Mouse (Mus musculus) bone marrow macrophage, adult 2 months (primary cell): ENCODE measurements around the gene Hcn2. TPM values are rescaled to one million over a fixed set of nuclear protein-coding genes. Genes with fewer than 3 reads are reported as not detected.

Source experiments
- H3K27ac ChIP-seq: 2 replicates; pipeline ENCODE4 v1.5.1; 2012; ENCODE audit warnings: low read depth, low read length; ENCODE audit not compliant: insufficient read depth
- H3K4me1 ChIP-seq: 2 replicates; pipeline ENCODE4 v1.6.1; 2012; ENCODE audit warnings: low read length; ENCODE audit not compliant: control insufficient read depth, insufficient read depth
- H3K4me3 ChIP-seq: 2 replicates; pipeline ENCODE4 v1.5.1; 2012; ENCODE audit warnings: mild to moderate bottlenecking, low read length, moderate library complexity; ENCODE audit not compliant: insufficient read depth
- CTCF ChIP-seq: IDR thresholded peaks from 2 replicates; pipeline ENCODE4 v1.5.1; 2012; ENCODE audit warnings: low read depth, mild to moderate bottlenecking, low read length, moderate library complexity
- POLR2A ChIP-seq: IDR thresholded peaks from 2 replicates; pipeline ENCODE4 v1.6.1; 2012; ENCODE audit warnings: mild to moderate bottlenecking, low read depth, low read length, borderline replicate concordance
- polyA plus RNA-seq: library from polyadenylated mRNA; stranded (reverse); fragments of >200 nt; gene quantifications from 2 replicates; pipeline ENCODE4 v1.2.4, GENCODE M21; 2012; ENCODE audit not compliant: missing spikeins, insufficient read depth, insufficient read length

The Hcn2 gene
- polyA plus RNA-seq, 1 experiment: 0.86 TPM

- TF ChIP-seq CTCF (no peak), POLR2A (no peak)
- Histone ChIP-seq H3K27ac (no peak overlapping the region), H3K4me3 (no peak overlapping the region), H3K4me1 (no peaks in the 10 kb centered on the region)
Observed at GRCm38 (mm10) chr10:79721089-79721488, 4.7 kb downstream of the Hcn2 start.

DNA sequence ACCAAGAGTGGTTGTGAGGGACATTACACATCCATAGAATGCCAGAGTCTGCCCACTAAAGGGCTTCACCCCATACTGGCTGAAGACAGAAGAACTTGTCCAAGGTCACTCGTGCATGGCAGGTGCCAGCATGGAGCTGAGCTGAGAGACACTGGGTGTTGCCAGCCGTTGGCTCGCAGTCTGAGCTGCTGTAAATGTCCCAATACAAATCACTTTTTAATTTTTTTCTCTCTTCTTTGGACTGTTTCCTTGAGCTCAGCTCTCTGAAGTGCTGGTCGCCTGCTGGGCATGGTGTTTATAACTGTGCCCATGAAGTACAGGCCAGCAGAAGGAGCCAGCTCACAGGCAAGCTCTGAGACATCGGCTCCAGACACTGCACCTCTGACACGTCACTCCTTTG lies 6.6 kb downstream of the Hcn2 start:
- no peak overlapping the region for H3K4me3 ChIP-seq
- TF ChIP-seq CTCF (no peak), POLR2A (no peak)

DNA sequence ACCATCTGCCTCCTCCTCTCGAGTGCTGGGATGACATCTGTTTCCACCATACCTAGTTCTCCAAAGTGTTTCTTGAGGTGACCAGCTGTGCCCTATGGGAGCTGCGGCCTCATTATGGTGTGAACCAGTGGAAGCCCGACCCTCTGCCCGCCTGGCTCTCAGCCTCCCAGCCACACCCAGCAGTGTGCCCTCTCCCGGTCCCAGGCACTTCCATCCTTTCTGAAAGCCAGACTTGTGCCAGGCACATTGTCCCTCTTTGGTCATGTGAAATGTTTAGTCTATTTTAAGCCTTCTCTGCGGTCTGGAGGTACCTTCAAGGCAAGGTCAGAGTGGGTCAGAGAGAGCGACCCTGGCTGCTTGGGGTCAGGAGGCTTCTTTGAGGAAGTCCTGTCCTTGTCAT lies 7.3 kb downstream of the Hcn2 start:
- Histone ChIP-seq H3K4me3 (no peak overlapping the region), H3K27ac (no peak overlapping the region), H3K4me1 (no peaks in the 10 kb centered on the region)
- TF ChIP-seq CTCF: no peak
- TF ChIP-seq POLR2A: no peak

More for the DNA sequence above, 6.6 kb downstream of the Hcn2 start:
- H3K4me1 ChIP-seq: no peaks in the 10 kb centered on the region
- no peak overlapping the region for H3K27ac ChIP-seq

DNA sequence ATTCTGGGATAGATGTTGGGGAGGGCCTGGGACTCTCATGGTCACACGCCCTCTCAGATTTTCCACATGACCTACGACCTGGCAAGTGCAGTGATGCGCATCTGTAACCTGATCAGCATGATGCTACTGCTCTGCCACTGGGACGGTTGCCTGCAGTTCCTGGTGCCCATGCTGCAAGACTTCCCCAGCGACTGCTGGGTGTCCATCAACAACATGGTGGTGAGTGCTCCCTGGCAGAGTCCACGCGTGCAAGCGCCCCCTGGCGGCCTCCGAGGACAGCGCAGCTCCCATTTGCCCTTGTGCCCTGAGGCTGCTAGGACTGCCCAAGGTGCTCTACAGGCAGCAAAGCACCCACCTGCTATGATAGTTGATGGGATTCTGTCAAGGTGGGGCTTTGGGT lies 9.7 kb downstream of the Hcn2 start:
- TF ChIP-seq POLR2A (no peak), CTCF (peak; percentile 41; the same call in 1 of the 2 replicates)
- no peaks in the 10 kb centered on the region for H3K4me1 ChIP-seq
- no peak overlapping the region for H3K4me3 ChIP-seq
- H3K27ac ChIP-seq: no peak overlapping the region

DNA sequence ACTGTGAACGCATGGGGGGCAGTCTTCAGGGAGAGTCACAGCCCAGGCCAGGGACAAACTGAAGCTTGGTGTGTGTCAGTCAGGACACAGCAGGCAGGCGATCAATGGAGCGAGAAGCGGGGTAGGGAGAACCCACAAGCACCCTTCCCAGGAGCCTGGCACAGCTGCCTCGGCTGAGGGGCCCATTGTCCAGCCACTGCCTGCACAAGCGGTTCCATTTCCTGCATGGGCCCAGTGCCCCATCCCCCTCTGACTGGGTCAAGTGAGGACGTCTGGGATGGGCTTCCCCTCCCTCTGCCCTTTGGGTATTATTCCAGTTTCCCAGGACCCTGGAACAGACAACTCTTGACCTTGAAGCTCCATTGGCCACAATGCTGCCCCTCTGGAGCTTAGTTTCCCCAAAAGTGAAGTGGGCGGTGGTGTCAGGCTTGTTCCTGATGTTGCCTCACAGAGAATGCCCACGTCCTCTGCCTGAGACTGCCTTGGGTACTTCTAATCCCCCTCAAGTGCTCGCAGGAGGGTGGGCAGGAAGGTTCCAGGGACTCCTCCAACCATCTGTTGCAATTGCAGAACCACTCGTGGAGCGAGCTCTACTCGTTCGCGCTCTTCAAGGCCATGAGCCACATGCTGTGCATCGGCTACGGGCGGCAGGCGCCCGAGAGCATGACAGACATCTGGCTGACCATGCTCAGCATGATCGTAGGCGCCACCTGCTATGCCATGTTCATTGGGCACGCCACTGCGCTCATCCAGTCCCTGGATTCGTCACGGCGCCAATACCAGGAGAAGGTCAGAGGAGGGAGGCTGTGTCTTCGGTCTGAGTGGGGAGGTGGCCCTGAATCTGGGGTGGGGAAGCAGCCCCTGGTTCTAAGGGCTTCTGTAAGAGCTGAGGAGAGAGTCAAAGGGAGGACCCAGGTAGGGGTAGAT lies 12.2 kb downstream of the Hcn2 start:
- Histone ChIP-seq H3K4me1 (no peaks in the 10 kb centered on the region), H3K27ac (no peak overlapping the region), H3K4me3 (no peak overlapping the region)
- TF ChIP-seq CTCF (no peak), POLR2A (no peak)

DNA sequence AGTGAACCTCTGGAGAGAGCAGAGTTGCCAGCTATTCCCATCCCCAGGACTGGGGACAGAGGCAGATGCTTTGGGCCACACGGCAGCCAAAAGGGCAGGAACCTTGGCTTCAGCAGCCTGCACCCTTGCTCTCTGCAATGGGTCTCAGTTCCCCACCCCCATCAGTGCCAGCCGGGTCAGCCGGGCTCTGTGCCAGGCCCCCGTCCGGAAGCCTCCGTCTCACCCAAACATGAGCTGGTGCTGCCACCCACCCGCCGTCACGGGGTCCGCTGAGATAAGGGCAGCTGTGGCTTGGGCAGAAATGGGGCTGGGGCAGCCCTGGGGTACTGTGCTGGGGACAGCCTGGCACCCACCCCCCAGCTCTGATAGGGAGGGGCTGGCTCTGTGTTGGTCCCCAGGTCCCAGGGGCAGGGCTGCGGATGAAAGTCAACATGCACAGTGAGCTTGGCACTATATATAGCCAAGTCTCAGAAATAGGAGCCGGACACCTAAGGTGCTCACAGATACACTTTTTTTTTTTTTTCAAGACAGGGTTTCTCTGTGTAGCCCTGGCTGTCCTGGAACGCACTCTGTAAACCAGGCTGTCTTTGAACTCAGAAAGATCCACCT lies 13.0 kb downstream of the Hcn2 start:
- no peak for TF ChIP-seq POLR2A
- no peak for TF ChIP-seq CTCF
- no peak overlapping the region for H3K4me3 ChIP-seq
- no peaks in the 10 kb centered on the region for H3K4me1 ChIP-seq
- no peak overlapping the region for H3K27ac ChIP-seq

DNA sequence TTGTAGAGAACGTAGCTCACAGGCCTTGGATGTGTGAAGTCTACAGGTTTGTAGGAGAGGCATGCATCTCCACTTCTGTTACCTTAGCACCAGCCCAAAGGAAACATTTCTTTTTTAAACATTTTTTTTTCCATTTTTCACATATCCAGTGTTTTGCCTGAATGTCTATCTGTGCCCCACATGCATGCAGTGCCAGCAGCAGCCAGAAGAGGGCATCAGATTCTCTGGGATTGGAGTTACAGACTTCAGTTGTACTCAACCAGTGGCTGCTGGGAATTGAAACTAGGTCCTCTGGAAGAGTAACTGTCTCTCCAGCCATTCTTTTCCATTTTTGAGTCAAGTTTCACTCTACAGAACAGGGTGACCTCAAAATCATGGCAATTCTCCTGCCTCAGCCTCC lies 16.1 kb downstream of the Hcn2 start:
- Histone ChIP-seq H3K4me3 (no peak overlapping the region), H3K4me1 (no peaks in the 10 kb centered on the region), H3K27ac (no peak overlapping the region)
- TF ChIP-seq POLR2A (no peak), CTCF (peak; percentile 45; the same call in 1 of the 2 replicates)

DNA sequence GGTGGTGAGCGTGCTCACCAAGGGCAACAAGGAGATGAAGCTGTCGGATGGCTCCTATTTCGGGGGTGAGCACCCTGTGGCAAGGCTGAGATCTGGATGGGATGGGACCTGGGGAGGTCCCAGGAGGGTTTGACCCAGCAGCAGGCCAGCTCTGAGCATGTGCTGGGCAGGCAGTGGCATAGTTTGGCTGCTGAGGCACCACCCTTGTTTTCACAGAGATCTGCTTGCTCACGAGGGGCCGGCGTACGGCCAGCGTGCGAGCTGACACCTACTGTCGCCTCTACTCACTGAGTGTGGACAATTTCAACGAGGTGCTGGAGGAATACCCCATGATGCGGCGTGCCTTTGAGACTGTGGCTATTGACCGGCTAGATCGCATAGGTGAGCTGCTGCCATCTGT lies 17.4 kb downstream of the Hcn2 start:
- TF ChIP-seq CTCF (no peak), POLR2A (no peak)
- Histone ChIP-seq H3K27ac (no peak overlapping the region), H3K4me1 (no peaks in the 10 kb centered on the region), H3K4me3 (no peak overlapping the region)

GRCm38 (mm10) chr10:79735361-79735760 lies 18.9 kb downstream of the Hcn2 start:
- no peak overlapping the region for H3K4me3 ChIP-seq
- no peak for TF ChIP-seq CTCF
- TF ChIP-seq POLR2A: no peak
- H3K4me1 ChIP-seq: no peaks in the 10 kb centered on the region
- no peak overlapping the region for H3K27ac ChIP-seq

- Histone ChIP-seq H3K4me1 (no peaks in the 10 kb centered on the region), H3K27ac (no peak overlapping the region), H3K4me3 (no peak overlapping the region)
- TF ChIP-seq CTCF: no peak
- TF ChIP-seq POLR2A: no peak
Observed at GRCm38 (mm10) chr10:79736706-79737105, 20.3 kb downstream of the Hcn2 start.
